Mouse (Mus musculus): ENCODE measurements around the gene Cep135.
A peak's percentile ranks its signal among the peaks of the same experiment; 100 is the strongest.

The Cep135 gene

DNA sequence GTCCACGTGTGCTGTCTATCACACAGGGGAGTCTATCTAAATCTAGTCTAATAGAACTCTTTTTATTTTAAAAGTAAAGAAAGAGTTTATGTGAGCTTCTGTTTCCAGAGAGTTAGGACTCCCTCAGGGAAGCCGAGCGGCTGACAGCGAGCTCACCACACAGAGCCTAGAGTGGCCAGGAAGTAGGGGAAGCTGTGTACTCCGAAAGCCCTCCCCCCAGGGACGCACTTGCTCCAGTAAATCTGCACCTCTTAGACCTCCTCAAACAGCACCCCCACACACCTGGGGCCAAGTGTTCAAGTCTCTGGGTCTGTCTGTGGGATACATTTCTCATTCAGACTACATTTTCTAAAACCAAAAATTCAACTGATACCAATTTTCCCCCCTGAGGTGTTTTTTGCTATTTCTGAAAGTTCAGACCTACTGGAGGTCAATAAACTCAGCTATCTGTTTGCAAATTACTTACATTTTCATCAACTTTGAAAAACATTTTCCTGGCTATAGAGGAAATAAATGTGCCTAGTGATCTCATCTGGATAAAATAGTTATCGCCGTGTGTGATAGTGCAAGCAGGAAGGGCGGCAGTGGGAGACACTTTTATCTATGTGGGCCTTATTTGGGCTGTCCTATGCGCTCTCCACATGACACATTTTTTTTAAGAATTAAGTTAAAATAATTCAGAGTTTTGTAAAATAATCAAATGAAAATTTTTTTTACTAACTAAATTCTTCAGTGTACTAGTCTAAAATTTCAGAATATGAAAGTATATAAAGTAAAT is 56.8 kb downstream of the Cep135 start:
- no peak for DNase-seq

DNA sequence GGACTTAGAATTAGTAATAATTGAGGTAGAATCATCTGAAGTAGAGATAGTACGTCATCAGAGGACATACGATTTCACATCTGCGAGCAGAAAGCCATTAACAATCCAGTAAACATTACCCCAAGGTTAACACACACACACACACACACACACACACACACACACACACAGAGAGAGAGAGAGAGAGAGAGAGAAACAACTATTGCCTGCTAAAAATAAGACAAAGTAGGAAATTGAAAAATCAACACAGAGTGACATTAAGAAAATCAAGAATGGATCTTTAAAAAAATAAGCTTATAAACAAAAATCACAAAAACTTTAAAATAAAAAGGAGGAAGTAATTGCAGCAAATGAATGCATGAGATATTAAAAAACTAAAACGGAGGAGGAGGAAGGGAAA is 61.4 kb downstream of the Cep135 start:
- no peak for DNase-seq

DNA sequence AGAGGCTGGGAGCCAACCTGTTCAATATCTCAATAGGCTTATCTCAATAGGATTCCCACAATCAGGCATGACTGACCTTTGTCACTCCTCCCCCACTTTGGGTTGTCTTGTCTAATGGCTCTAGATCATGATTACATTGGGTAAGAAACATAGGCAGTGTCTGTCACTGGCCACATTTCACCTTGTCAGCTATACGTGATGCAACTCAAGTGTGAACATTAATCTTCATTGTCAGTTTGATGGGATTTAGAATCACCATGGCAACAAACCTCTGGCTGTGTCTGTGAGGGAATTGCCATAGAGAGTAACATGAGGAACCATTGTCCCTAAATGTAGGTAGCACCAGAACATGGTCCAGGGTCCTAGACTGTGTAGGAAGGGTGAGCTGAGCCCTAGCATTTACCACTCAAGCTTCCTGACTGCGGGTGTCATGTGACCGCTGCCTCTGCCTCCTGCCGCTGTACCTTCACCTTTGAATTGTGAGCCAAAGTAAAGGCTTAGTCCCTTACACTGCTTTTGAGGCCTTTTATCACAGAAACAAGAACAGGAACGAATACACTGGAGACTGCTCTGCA is 62.7 kb downstream of the Cep135 start:
- DNase-seq: no peak

DNA sequence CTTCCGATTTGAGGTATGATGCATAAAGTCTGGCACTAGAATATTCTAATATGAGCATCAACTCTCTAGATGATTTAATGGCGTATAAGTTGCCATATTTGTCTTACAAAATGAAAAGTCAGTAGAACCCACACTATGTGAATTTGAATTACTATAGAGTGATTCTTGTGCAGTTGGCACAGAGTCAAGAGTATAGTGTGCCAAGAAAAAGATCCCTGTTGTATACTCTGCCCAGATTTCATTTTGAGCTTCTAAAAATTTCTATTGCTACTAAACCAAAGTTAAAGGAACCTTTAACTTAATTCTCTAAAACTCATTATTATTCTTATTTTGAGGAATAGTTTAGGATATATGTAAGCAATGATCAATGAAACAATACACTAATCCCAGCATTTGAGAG is 67.7 kb downstream of the Cep135 start, which contains the start of gene C530008M17Rik:
TSS of gene C530008M17Rik (plus strand) at position 301 of the 400 bp plus-strand sequence.
- DNase-seq: no peak

DNA sequence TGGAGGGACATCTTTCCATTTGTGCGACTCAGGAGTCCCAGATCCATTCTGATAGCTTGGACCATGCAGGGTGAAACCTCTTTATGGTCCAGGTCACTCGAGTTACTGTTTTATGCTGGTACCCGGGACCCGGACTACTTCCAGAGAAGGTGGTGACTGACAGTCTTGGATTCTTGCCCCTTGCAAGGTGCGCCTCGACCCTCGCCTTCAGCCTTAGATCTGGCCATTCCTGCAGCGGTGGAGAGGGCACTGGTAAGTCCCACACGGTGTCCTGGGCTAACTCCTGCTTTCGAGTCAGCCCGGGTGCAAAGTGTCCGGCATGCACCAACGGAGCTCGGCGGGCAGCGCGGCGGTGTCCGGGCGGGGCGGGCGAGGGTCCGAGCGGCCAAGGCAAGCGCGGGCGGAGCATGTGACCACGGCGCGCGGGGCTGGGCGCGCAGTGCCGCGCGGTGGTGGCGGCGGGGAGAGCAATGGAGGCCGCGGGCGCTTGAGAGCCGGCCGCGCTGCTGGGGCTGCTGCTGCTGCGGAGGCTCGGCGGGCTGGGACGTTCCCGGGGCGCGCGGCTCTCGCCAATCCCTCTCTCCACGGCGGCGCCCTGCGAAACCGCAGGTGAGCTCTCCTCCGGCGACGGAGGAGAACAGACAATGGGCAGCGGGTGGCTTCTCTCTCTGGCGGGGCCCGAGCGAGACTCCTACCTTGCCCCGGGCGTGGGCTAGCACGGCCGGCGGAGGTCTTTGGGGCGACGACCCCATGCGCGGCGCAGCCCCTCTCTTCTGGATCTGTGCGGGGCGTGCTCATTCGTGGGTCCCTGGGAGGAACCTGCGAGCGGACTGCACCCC is 69.0 kb downstream of the Cep135 start:
- DNase-seq: peak; percentile 6

DNA sequence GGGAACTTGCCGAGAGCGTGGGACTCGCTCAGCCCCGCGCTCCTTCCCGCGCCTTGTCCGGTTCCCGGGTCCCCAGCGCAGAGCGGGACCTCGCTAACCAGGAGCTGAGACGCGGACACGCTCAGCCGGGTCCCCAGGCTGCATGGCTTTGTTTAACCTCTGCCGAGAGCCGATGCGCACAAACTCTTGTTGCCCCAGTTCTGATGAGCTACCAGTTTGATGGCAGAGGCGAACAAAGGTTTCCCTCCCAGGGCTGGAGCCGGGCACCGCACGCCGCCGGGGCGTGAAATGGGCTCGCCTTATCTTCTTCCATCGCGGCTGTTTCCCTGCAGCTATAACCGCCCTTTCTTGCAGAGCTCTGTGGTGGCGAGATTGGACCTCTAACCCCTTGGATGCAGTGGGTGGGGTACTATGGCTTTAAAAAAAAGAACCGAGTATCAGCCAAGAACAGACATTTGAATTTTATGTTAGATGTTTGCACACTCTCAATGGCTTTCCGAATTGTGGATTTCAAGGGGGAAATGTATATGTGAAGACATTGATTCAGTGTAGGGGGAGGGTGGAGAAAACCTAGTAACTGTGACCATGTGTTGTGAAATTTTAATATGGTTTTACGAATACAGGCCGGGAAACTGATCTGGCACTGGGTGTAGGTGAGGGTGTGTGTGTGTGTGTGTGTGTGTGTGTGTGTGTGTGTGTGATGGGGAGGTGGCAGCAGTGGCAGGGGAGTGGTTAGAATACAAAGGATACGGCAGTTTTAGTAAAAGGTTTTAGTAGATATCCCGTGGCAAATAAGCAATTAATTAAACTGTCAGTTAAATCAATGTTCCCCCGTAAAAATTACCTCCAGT is 69.8 kb downstream of the Cep135 start:
- DNase-seq: no peak

DNA sequence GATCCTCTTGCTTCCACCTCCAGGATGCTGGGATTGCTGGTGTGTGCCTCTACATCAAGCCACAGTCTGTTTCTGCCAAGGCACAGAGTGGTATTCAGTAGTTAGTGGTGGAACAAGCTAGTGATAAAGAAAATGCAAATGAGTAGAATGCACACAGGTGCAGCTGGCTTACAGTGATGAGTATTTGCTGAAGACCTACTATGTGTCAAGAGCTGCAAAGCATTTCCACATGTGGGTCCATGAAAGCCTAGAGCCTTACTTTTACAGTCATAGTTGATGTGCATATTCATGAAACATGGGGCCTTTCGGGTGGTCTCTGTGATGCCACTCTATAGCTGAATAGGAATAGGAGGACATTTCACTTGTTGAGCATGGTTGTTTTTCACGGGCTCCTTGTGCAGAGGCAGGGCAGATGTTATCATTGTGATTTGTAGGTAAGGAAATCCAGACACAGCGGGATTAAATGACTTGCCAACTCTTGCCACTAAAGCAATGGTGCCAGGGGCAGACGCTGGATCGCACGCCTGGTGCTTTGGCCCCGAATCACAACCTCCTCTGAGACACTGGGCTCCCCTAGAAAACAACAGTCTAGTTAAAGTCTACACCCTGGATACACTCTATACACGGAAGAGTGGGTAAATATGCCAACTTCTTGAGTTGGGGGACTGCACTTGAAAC is 71.6 kb downstream of the Cep135 start:
- DNase-seq: no peak

DNA sequence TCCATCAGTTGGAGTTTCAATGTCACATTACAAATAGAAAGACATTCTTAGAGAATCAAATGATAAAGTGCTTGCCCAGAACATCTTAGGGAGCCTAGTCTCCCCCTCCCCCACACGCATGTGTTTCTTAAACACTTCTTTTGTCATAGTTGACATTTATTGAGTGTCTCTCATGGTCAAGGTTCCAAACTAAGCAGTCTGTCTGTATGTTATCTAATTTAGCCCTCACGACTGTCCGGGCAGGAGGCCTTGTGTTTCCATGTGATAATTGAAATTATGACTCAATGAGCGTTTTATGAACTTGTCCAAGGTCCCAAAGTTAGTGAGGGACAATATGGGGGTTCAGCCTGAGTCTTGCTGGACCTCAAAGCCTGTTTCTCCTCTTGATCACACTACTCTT is 72.8 kb downstream of the Cep135 start:
- DNase-seq: no peak

DNA sequence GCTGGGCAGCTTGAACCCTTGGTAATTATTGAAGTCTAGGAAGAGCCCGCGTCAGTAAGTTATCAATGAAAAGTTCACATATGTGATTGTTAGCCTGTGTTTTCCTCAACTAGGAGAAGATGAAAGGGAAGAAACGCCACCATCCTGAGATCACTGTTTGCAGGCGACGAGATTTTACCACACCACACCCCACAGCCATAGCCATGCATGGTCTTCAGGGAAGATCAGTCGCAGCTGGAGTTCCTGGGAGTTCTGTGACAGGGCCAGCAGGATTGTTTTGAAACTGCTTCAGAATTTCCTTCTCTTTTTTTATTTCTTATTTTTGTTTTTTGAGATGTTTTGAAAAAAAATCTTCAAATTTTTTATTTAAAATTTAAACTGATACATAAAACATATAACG is 76.4 kb downstream of the Cep135 start:
- no peak for DNase-seq

DNA sequence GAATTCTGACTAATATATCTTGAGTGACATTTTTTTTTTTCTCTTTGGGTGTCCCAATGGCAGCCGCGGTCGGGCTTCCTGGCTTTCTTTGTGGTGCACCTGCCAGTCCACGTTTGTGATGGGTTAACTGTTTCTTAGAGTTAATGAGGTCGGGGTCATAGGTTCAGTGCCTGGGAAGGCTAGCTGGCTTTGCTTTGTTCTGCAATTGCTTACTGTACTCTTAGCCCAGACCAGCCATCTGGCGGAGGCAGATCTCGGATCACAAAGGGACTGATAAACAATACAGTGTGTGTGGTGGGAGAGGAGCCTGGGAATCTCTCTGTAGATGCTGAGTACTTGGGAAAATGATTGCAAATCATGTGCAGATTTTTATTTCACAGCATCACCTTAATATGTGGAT is 76.9 kb downstream of the Cep135 start:
- DNase-seq: no peak

DNA sequence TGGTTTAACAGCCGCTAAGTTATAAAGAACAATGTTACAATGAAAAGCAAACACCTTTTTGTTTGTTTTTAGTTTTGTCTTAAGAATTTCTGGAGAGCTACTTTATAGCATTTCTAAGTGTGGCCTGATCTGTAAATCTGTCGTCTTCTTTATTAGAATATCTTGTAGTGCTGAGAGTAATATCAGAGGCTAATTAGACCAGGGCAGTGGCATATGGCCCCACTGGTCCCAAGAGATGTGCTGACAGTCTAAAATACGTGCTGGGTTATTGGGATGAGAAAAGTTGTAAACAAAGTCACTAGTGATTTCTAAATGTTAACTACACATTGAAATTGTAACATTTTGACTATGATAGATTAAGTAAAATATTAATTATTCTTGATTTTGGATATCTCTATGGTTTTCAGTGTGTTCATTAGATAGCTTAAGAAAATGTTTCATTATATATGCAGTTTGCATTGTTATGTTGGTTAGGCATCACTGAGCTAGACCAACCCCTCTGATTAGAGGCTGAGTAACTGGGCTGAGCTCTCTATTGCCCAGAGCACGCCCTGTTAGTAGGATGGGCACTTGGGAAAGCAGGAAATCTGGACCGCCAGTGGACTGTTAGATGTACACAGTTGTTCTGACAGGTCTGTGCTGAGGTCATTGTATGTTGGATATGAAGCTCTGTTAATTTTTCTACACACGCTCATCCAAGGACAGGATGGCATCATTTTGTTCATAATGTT is 77.7 kb downstream of the Cep135 start:
- no peak for DNase-seq

DNA sequence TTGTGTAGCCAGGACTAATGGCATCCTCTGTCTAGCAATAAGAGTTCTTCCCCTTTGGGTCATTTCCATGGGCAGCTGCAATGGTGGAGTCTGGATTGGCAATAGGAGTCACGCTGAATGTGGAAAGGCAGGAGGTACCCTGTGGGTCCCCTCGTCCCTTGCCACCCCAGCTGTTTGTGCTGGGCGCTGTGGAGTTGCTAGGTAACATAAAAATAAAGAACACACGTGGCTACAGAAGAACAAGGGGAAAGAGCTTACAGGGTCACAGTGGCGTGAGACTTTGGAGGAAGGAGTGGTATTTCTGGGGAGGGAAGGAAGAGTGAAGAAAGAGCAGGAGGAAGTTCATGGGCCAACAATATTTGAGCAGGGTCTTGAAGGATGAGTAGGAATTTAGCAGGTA is 79.6 kb downstream of the Cep135 start:
- DNase-seq: no peak

DNA sequence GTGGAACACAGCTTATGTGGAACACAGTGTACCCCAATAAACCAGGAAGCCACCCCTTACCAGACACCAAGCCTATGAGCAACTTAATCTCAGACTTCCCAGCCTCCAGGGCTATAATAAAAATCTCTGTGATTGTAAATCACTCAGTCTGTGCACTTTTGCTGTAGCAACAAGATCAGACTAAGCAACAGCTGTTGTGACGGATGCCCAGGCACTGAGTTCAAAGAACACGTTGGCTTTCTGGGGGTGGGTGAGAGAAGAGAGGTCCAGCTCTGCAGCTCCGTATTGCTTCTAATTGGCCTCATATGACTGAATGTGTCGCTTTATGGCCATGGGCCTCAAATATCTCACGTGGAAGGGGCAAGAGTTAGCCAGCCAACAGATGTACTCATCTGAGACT is 80.0 kb downstream of the Cep135 start:
- DNase-seq: no peak

DNA sequence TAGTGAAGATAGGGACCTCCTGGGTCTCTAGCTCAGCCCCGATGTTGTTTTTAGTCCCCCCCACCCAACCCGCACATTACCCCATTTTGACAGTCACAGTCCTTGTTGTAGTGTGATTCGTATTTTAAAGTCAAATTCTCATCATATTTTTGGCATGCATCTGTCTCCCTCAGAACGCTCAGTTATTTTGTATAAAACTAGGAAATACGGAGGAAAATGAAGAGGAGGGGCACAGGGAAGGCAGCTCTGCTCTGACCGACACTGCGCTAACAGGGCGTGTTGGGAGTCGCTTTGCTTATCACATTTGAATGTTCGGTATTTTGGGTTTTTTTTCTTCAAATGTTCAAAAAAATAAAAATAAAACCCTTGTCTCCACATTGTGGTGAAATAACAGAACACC is 81.7 kb downstream of the Cep135 start:
- no peak for DNase-seq

DNA sequence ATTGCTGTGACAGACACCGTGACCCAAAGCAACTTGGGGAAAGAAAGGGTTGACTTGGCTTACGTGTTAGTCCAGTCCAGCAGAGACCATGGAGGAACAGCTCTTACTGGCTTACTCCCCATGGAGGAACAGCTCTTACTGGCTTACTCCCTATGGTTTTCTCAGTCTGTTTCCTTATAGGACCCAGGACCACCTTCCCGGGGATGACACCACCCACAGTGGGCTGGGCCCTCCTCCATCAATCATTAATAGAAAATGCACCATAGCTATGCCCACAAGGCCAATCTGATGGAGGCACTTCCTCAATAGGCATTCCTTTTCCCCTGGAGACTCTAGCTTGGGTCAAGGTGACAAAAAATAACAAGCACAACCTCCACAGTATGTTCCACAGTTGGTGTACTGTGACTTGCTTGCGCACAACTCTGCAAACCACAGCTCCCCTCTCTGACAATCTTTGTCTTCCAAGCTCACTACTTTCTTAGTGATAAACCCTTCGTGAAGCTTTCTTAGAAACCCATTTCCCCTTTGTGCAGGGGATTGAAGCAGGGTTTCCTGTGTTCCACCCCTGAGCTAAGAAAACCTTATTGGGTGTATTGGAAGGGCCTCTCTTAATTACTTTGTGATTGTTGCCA is 85.6 kb downstream of the Cep135 start:
- no peak for DNase-seq

DNA sequence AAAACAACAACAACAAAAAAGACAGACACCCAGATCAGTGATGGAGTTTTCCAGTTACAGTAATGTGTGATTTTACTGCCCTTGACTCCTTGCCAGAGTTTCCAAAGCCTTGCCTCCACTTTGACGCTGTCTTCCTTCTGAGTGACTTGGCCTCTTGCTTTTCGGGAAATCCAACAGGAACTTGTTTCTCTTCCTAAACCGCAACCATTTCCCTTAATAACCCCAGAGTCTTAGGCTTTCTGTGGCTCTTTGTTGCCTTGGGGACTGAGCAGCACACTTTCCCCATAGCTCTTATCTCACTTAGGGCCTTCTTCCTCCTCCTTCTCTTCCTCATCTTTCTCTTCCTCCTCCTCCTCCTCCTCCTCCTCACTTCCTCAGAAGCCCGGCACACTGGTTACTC is 86.9 kb downstream of the Cep135 start:
- no peak for DNase-seq

DNA sequence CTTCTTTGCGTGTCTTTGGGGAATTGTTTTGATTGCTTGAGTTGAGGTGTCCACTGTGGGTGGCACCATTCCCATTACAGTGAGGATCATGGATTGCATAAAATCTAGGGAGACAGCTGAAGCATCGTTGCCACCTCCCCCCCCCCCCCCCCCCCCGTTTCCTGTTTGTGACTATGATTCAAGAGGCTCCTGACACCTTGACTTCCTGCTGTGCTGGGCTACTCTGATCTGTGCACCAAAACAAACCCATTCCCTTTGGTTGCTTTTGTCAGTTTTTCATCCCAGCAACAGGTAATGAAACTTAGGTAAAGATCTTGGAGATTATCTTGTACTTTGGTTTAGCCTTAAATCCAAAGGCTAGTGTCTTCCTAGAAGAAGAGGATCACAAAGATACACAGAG is 92.5 kb downstream of the Cep135 start:
- DNase-seq: no peak

DNA sequence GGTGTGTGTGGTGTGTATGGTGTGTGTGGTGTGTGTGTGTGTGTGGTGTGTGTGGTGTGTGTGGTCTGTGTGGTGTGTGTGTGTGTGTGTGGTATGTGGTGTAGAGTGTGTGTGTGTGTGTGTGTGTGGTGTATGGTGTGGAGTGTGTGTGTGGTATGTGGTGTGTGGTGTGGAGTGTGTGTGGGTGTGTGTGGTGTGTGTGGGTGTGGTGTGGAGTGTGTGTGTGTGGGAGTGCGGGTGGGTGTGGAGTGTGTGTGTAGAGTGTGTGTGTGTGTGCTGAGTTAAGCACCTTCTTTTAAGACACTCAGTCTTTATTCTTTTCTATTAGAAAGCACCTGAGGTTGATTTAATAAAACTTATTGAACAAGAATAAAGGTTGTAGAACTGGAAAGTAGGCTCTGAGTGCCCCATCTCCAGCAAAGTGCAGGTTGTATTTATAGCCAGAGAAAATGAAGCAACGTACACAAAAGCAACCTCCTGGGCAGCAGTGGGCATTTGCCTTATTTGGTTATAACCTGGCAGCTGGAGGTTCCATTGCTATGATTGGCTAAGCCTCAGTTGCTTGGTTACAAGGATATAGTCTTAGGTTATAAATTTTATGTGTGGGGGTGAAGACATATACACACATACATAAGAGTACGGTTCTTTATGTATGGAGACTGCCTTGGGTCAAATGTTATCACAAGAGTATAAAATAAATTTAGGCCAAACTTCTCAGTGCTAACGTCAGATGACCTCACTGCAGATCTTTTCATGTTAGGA is 93.6 kb downstream of the Cep135 start:
- DNase-seq: no peak

DNA sequence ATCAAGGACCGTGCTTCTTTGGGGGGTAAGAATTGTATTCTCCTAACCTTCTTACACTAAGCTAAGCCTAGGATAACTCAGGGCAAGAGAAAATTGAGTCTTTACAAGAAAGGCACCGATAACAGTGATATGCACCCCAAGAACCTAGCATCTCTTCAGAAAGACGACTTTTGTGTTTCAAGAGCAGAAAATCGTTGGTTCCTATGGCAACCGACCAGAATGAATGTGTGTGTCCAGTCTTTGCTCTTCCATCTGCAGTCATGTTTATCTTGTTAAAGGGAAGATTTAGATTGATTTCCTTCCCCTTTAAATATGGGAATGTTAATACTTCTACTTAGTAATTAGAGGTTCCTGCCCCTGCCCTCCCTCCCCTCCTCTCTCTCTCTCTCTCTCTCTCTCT is 95.0 kb downstream of the Cep135 start:
- DNase-seq: no peak

Measured in kidney, adult 9 months (tissue).